Mouse (Mus musculus) testis, postnatal 14 days (tissue): ENCODE results near the gene Pank4.

Experiments used
- DNase-seq: peaks from one replicate; pipeline ENCODE4 v3.0.0; 2021; ENCODE audit warnings: low spot score

Gene Pank4

GRCm38 (mm10) chr4:154967173-154967572 lies 3.2 kb downstream of the Pank4 start:
- no peak for DNase-seq

DNA sequence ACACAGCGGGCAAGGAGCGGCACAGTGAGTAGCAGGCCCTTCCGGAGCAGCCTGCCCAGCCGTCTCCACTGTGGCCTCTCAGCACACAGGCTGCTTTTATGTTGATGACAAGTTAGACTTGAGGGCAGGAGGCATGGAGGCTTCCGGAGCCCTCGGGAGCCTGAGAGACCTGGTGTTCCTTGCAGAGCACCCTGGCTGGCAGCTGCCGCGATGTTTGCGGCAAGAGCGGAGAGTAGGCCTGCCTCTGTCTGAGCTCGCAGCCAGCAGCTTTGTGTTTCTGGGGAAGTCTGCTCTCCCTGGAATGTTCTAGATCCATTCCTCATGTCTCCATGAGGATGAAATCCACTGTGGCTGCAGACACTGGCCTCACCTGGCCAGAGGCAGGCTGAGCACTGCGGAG lies 8.6 kb downstream of the Pank4 start:
- DNase-seq, result no peak

GRCm38 (mm10) chr4:154974163-154974611 lies 10.3 kb downstream of the Pank4 start:
- DNase-seq, result no peak

DNA sequence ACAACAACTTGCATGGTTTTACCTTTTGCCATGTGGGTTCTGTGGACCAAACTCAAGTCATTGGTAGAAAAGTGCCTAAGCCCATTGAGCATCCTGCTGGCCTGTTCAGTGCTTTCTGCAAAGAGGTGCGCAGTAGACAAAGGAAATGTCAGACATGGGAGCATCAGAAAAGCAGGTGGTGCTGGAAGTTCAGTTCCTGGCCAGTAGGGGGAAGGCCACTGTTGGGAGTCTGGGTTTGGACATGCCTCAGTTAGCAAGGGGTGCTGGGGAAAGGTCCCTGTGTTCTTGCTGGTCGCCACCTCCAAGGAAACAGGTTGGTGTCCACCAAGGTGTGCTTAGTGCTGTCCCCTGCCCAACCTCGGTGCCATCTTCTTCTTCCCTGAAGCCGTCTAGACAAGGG lies 16.2 kb downstream of the Pank4 start:
- DNase-seq, result no peak

- DNase-seq, result no peak
Observed at GRCm38 (mm10) chr4:154981076-154981475, 17.2 kb downstream of the Pank4 start.

- DNase-seq, result no peak
Observed at GRCm38 (mm10) chr4:154981530-154981929, 17.6 kb downstream of the Pank4 start.

DNA sequence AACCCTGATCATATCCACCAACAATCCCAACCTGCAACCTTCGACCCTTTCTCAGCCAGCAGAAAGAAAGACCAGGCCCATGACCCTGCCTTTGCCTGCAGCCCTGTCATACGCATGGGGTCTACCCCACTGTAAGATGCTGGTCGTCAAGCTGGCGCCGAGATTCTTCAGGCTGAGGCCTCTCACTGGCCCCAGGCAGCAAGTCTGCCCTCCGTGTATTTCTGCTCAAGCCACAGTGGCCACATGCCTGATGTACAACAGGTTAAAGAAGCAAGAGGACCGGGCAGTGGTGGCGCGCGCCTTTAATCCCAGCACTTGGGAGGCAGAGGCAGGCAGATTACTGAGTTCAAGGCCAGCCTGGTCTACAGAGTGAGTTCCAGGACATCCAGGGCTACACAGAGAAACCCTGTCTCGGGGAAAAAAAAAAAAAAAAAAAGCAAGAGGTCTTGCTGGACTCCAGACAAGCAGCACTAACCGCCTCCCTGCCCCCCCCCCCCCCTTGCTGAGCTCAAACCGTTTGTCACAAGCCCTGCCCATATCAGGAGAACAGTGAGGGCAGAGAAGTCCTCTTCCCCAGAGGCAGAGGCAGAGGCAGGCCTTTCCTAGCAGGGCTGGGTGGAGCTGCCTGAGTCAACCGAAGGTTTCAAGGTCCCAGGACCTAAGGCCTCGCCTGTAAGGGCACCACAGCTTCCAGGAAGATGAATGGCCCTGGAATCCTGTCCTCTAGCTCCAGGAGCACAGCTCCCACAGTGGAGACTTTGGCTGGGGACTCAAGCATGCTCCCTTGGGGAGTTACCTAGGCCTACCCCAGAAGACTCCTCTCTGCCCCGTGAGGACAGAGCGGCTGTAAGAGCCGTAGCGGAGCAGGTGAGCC lies 18.6 kb downstream of the Pank4 start:
- no peak for DNase-seq

DNA sequence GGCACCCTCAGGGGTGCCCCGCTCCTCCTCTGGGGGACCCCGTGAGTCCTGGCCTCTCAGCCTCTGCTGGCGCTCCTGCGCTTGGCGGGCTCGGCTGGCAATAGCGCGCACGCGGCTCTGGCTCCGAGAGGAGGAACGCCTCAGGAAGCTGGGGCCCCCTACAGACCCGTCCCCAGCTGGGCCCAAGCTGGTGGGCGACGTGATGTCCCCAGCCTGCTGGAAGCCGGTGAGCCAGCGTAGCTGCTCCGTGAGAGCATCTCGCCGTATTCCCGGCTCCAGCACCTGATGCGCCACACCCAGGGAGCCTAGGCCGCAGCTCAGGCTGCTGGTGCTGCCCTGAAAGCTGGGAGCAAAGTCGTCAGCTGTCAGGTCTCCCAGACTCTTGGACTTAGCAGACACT lies 19.8 kb downstream of the Pank4 start:
- no peak for DNase-seq

DNA sequence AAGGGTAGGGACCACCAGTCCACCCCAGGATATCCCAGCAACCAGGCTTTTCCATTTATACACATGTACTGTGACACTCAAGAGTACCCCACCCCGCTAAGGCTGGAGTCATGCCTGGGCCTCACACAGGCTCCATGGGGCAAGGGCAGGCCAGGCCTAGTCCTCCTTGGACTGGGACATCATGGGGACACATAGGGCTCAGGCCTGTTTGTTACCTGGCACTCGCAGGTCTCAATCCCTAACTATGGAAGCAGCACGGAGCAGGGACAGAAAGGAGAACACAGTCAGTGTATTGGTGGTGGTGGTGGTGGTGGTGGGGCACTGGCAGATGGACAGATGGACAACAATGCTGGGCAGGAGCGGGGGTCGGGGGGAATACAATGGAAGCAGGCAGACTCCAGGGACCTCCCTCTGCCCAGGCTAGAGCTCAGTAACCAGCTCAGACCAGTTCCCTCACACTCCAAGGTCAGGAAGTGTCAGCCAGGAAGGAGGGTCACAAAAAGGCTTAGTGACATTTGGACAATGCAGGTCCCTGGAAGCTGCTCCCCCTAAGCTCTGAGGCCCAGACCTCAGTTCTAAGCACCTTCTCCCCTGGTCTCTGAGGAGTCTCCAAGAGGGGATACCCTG lies 21.3 kb downstream of the Pank4 start:
- DNase-seq, result no peak

DNA sequence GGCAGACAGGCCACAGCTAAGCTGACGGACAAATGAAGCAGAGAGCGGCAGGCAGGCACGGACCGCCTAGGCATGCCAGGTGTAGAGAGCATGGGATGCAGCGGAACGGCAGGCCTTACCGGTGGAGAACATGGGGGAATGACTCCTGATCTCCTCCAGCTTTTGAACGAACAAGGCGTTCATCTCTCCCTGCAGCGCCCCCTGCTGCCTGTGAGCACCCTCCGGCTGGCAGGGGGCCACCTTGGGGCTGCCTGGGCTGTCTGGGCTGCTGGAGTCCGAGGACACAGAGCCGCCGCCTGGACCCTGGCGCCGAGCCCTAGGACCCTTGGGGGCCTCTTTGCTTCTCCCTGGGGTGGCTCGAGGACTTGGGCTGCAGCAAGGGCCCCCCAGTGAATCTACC lies 22.2 kb downstream of the Pank4 start:
- DNase-seq, result peak; percentile 56

GRCm38 (mm10) chr4:154986750-154987149 lies 22.8 kb downstream of the Pank4 start:
- DNase-seq, result no peak

DNA sequence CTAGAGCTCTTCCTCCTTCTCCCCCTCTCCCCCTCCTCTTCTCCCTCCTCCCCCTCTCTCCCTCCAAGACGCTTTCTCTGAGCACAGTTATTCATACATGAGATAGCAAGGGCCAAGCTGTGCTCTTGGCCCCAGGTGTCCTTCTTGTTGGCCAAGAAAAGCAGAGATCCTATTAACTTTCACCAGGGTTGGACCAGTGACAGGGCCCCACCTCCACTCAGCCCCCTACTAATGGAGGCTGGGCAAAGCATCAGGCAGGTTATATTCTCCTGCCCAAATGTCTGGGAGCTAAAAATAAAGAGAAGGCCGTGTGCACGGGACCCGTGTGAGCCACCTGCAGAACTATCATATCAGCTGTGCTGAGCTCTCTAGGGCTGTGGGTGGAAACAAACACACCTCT lies 31.0 kb downstream of the Pank4 start:
- no peak for DNase-seq

- DNase-seq, result no peak
Observed at GRCm38 (mm10) chr4:154996572-154997154, 32.7 kb downstream of the Pank4 start.

- no peak for DNase-seq
Observed at GRCm38 (mm10) chr4:154999379-154999778, 35.5 kb downstream of the Pank4 start.

GRCm38 (mm10) chr4:155005278-155005677 lies 41.4 kb downstream of the Pank4 start:
- no peak for DNase-seq

DNA sequence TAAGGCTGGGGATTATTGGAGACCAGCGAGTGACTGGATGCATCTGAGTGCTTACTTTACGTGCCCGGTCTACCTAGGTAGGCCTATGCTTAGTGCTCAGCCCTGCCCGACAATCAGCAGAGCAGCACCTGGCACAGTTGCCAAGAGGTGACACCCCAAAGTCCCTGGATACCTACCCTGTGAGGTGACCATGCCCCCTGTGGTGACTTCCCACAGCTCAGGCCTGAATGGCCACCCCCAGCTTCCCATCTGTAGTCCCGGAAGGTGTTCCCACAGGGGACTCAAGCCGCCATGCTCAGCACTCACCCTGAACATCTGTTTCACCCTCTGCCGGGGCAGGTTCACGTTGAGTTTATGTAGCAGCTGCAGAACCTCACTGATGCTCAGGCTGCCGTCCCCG lies 42.4 kb downstream of the Pank4 start:
- no peak for DNase-seq

DNA sequence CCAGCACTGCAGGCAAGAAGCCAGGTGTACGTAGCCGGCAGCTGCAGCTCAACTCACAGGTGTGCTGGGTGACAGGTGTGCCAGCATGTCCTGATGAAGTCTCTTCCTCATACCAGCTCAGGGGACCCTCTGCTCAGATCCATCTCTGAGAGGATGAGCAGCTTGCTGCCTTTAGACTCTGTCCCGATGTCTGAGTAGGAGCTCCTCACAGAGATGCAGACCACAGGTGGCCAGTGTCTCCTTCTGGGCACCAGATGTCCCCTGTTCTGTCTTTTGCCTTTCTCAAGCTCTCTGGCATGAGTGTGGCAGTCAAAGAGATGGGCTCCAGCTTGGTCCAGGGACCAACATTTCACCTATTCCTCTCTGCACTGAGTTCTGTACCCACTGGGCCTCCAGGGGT lies 43.7 kb downstream of the Pank4 start:
- DNase-seq, result no peak

DNA sequence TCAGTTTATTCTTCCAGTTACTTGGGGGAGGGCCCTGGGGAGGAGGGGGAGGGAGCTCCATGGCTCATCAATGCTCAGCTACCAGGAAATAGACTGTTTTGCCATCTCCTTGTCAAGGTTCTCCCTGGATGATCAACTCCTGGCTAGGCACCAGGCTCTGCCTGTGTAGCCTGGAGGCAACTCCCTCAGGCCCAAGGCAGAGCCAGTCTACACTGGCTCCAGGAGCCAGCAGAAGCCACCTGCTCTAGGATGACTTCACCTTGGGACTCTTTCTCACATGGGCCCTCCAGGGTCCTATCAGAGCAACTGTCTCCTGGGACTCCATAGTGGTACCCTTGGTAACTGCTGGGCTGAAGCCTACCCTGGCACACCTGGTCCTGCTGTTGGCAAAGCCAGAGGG lies 44.2 kb downstream of the Pank4 start:
- no peak for DNase-seq

- DNase-seq, result no peak
Observed at GRCm38 (mm10) chr4:155009216-155009615, 45.3 kb downstream of the Pank4 start.

- DNase-seq, result no peak
Observed at GRCm38 (mm10) chr4:155010870-155011269, 46.9 kb downstream of the Pank4 start.

- DNase-seq, result no peak
Observed at GRCm38 (mm10) chr4:155011312-155012025, 47.5 kb downstream of the Pank4 start.

DNA sequence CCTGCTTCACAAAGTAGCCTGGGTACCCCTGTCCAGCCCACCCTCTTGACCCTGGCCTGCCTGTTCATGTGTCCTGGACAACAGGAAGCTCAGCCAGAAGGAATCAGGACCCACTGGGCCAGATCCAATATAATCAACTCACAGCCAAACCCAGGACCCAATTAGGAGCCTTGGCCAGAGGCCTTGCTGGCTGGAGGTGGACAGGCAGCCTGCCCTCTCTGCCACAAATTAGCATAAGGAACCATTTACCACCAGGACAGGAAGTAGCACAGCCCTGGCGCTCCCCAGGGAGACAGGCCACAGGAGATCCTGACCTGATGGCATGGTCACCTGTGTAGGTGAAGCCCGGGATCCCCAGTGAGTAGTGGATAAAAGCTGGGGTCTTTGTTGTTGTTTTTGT lies 48.2 kb downstream of the Pank4 start:
- no peak for DNase-seq

- DNase-seq, result peak; percentile 50
Observed at GRCm38 (mm10) chr4:155012788-155013187, 48.9 kb downstream of the Pank4 start.
